Mouse (Mus musculus) midbrain, postnatal 0 days (tissue): ENCODE results near the gene Ccdc65. TPM values are rescaled to one million over a fixed set of nuclear protein-coding genes. Genes with fewer than 3 reads are reported as not detected.

ENCODE experiments used
- ATAC-seq: fragments of 200-750 bp; cut with Nextera tagmentation; 2 replicates; pipeline ENCODE4 v1.8.0; 2017; ENCODE audit warnings: moderate number of reproducible peaks, mild to moderate bottlenecking, moderate TSS enrichment, moderate library complexity; ENCODE audit not compliant: low FRiP score
- DNase-seq: peaks from one replicate; pipeline ENCODE4 v3.0.0-alpha.2; 2015; ENCODE audit warnings: low spot score
- H3K27ac ChIP-seq: fragments of 300-500 bp; sonication (generic); 2 replicates; pipeline ENCODE4 v1.5.1; 2014; ENCODE audit warnings: low read depth, mild to moderate bottlenecking, low read length, mixed read lengths
- H3K27me3 ChIP-seq: fragments of 300-500 bp; sonication (generic); 2 replicates; pipeline ENCODE4 v1.6.1; 2014; ENCODE audit warnings: low read length, control low read depth, mixed read lengths; ENCODE audit not compliant: insufficient read depth
- H3K36me3 ChIP-seq: fragments of 300-500 bp; sonication (generic); 2 replicates; pipeline ENCODE4 v1.6.1; 2014; ENCODE audit warnings: low read length, control low read depth, mixed read lengths; ENCODE audit not compliant: insufficient read depth
- H3K4me1 ChIP-seq: fragments of 300-500 bp; sonication (generic); 2 replicates; pipeline ENCODE4 v1.6.1; 2014; ENCODE audit warnings: mild to moderate bottlenecking, control low read depth, antibody characterized with exemption, low read length, mixed read lengths; ENCODE audit not compliant: insufficient read depth
- H3K4me2 ChIP-seq: fragments of 300-500 bp; sonication (generic); 2 replicates; pipeline ENCODE4 v1.6.1; 2014; ENCODE audit warnings: low read depth, mild to moderate bottlenecking, low read length, mixed read lengths; ENCODE audit not compliant: poor library complexity, severe bottlenecking
- H3K4me3 ChIP-seq: fragments of 300-500 bp; sonication (generic); 2 replicates; pipeline ENCODE4 v1.5.1; 2014; ENCODE audit warnings: low read depth, mild to moderate bottlenecking, low read length, moderate library complexity
- H3K9ac ChIP-seq: fragments of 300-500 bp; sonication (generic); replicated peaks from 2 replicates; pipeline ENCODE4 v1.6.1; 2014; ENCODE audit warnings: mild to moderate bottlenecking, low read length, moderate library complexity, mixed read lengths; ENCODE audit not compliant: poor library complexity, severe bottlenecking
- H3K9me3 ChIP-seq: fragments of 300-500 bp; sonication (generic); 2 replicates; pipeline ENCODE4 v1.6.1; 2016; ENCODE audit warnings: low read length, control low read depth
- CTCF ChIP-seq: IDR thresholded peaks from 2 replicates; pipeline ENCODE4 v1.5.1; 2016; ENCODE audit warnings: antibody characterized with exemption, mild to moderate bottlenecking
- WGBS: fragments of 180-500 bp; shearing (Covaris S2); extraction: QIAGEN DNeasy Blood & Tissue Kit; methylation state at CpG from one replicate; pipeline ENCODE4 v1.1.7; 2014; 5-methylcytosine and 5-hydroxymethylcytosine counted together
- polyA plus RNA-seq: library from polyadenylated mRNA; unstranded; fragments of >200 nt; fragmentation: Nextera tagmentation; extraction: Ambion mirVana; gene quantifications from 2 replicates; pipeline ENCODE4 v1.2.1, GENCODE M21; 2015
- total RNA-seq: library from RNA; depleted of rRNA; stranded (reverse); fragments of >200 nt; gene quantifications from 2 replicates; pipeline ENCODE4 v1.2.3, GENCODE M21; 2014

Ccdc65 gene
- total and polyA plus RNA-seq, 2 experiments from 2014 or later, result 9.1 to 11.4 TPM

DNA sequence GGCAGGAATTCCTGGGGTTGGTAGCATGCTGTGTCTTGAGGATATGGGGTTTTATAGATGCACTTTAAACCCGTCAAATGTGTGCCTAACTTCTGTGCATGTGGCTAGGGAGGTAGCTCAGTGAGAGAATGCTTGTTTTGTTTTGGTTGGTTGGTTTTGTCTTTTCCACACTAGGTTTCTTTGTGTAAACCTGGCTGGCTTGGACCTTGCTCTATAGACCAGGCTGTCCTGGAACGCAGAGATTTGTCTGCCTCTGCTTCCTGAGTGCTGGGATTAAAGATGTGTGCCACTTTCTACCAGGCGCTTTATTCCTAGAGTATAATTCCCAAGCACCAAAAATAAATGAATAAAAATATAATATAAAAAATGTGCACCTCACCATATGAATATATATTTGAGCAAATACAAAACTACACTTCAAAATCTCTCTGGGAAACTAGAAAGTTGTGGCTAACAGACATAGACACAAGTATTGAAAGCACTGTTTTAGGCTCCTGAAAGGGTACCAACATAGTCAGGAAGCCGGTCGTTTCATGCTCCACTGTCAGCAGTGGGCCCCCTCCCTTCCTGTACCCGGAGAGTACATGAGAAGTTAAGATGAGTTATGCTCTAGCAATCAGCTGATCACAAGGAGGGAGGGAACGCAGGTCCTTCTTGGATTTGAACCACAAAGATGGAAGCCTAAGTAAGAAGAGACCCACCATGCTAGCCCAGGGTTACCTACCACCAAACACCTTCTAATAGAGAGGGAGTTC lies 22.0 kb downstream of the Ccdc65 start:
- TF ChIP-seq CTCF, result no peak
- no peak for DNase-seq
- H3K9me3 ChIP-seq, result no peaks in the 10 kb centered on the region
- H3K4me3 ChIP-seq, result no peak overlapping the region
- H3K27ac ChIP-seq, result no peak overlapping the region
- no peak for ATAC-seq
- H3K36me3 ChIP-seq, result 0 out of 2 replicates have a peak, but pooled peaks cover under 1% of the 10 kb centered on the region
- H3K4me2 ChIP-seq, result no peak overlapping the region
- H3K27me3 ChIP-seq, result no peaks in the 10 kb centered on the region; the same call in none of the 2 replicates
- H3K4me1 ChIP-seq, result peaks cover 4% of the 10 kb centered on the region; the same call in 1 of the 2 replicates
- WGBS, result 78% methylated on average over 7 of the region's 7 CpGs
- no peak overlapping the region for H3K9ac ChIP-seq

DNA sequence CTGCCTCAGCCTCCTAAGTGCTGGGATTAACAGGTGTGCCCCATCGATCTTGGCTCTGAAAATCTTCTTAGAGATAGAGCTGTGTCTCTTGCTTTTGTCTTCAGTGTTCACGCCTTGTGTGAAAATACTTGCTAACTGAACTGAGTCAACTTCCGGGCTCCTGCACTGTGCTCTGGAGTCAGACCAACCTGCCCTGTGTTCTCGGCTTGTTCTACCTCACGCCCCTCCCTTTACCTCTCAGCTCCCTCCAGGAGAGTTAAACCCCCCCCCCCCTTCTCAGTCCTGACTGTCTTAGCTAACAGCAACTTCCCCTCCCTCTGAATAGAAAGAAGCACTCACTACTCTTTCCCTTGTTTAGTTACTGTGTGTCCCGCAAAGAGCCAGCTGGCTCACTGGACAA lies 22.8 kb downstream of the Ccdc65 start:
- TF ChIP-seq CTCF, result no peak
- H3K4me3 ChIP-seq, result no peak overlapping the region
- peaks cover 4% of the 10 kb centered on the region; the same call in 1 of the 2 replicates for H3K4me1 ChIP-seq
- 0 out of 2 replicates have a peak, but pooled peaks cover 6% of the 10 kb centered on the region for H3K36me3 ChIP-seq
- no peak for ATAC-seq
- no peaks in the 10 kb centered on the region for H3K9me3 ChIP-seq
- no peak overlapping the region for H3K9ac ChIP-seq
- H3K27me3 ChIP-seq, result no peaks in the 10 kb centered on the region; the same call in none of the 2 replicates
- H3K4me2 ChIP-seq, result no peak overlapping the region
- no peak for DNase-seq
- no peak overlapping the region for H3K27ac ChIP-seq
- WGBS, result 84% methylated on average over 6 of the region's 6 CpGs

- Histone ChIP-seq H3K4me1 (peaks cover 4% of the 10 kb centered on the region; the same call in 1 of the 2 replicates), H3K27ac (no peak overlapping the region), H3K4me2 (no peak overlapping the region), H3K9ac (no peak overlapping the region), H3K36me3 (peaks cover 16% of the 10 kb centered on the region; the same call in 1 of the 2 replicates), H3K27me3 (no peaks in the 10 kb centered on the region; the same call in 1 of the 2 replicates), H3K9me3 (no peaks in the 10 kb centered on the region), H3K4me3 (no peak overlapping the region)
- no peak for ATAC-seq
- 69% methylated on average over 8 of the region's 8 CpGs for WGBS
- DNase-seq, result no peak
- TF ChIP-seq CTCF, result no peak
These were observed 24.1 kb downstream of the Ccdc65 start for GRCm38 (mm10) chr15:98732006-98732531.

GRCm38 (mm10) chr15:98733370-98733769 lies 25.4 kb downstream of the Ccdc65 start:
- TF ChIP-seq CTCF, result no peak
- Histone ChIP-seq H3K36me3 (peaks cover 20% of the 10 kb centered on the region), H3K27me3 (no peaks in the 10 kb centered on the region; the same call in 1 of the 2 replicates), H3K9me3 (no peaks in the 10 kb centered on the region), H3K4me2 (no peak overlapping the region), H3K27ac (no peak overlapping the region), H3K9ac (no peak overlapping the region), H3K4me3 (no peak overlapping the region), H3K4me1 (no peaks in the 10 kb centered on the region)
- no peak for DNase-seq
- ATAC-seq, result no peak
- 63% methylated on average over 6 of the region's 6 CpGs for WGBS

GRCm38 (mm10) chr15:98733976-98734566 lies 26.1 kb downstream of the Ccdc65 start:
- ATAC-seq, result no peak

DNA sequence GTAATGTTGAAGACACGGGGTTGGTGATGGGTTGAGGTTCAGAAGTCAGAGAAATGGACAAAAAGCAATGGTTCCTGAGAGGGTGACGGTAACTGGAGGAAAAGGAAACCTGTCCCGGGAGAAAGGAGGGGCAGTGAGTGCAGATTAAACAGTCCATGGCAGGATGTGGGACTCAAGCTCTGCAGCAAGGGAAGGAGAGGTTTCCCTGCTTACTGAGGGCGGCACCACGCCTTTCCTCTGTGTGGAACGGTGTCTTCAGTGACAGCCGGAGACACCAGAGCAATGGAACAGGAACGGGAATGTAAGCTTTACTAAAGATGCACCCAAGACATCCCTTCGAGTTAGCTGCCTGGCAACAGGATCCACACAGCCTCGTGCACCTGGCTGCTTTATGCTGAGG lies 28.5 kb downstream of the Ccdc65 start:
- WGBS, result 92% methylated on average over 10 of the region's 10 CpGs
- no peak overlapping the region for H3K9ac ChIP-seq
- no peaks in the 10 kb centered on the region for H3K9me3 ChIP-seq
- H3K27me3 ChIP-seq, result no peaks in the 10 kb centered on the region
- no peak overlapping the region for H3K27ac ChIP-seq
- no peak for TF ChIP-seq CTCF
- H3K4me1 ChIP-seq, result no peaks in the 10 kb centered on the region
- ATAC-seq (no peak), DNase-seq (no peak)
- no peak overlapping the region for H3K4me3 ChIP-seq
- H3K4me2 ChIP-seq, result no peak overlapping the region
- peaks cover 51% of the 10 kb centered on the region for H3K36me3 ChIP-seq

More at GRCm38 (mm10) chr15:98733976-98734566, 26.1 kb downstream of the Ccdc65 start:
- no peak overlapping the region for H3K4me2 ChIP-seq
- no peak for DNase-seq
- no peaks in the 10 kb centered on the region for H3K27me3 ChIP-seq
- no peaks in the 10 kb centered on the region for H3K4me1 ChIP-seq
- H3K36me3 ChIP-seq, result peaks cover 27% of the 10 kb centered on the region
- H3K27ac ChIP-seq, result no peak overlapping the region
- no peak for TF ChIP-seq CTCF
- H3K9me3 ChIP-seq, result no peaks in the 10 kb centered on the region
- 86% methylated on average over 5 of the region's 5 CpGs for WGBS
- H3K4me3 ChIP-seq, result no peak overlapping the region
- H3K9ac ChIP-seq, result no peak overlapping the region
